Mouse (Mus musculus) MEL (cell line): ENCODE measurements around the gene 4930442H23Rik.

Experiments used
- CTCF ChIP-seq, 3 experiments: IDR thresholded peaks in 2 of 3; conservative IDR thresholded peaks in 1 of 3; 2 replicates each; pipeline ENCODE4 v1.5.1; 2011 to 2012; ENCODE audit warnings: low read length in 3 of 3, low read depth in 2 of 3, mild to moderate bottlenecking in 2 of 3, improper control_type of control experiment in 1 of 3, inconsistent platforms in 1 of 3, mixed read lengths in 1 of 3, moderate library complexity in 1 of 3; ENCODE audit not compliant: control insufficient read depth in 1 of 3, insufficient read depth in 1 of 3, poor library complexity in 1 of 3, severe bottlenecking in 1 of 3
- GATA1 ChIP-seq: IDR thresholded peaks from 2 replicates; pipeline ENCODE4 v1.6.1; 2011; ENCODE audit warnings: low read depth, low read length, improper control_type of control experiment
- HCFC1 ChIP-seq: IDR thresholded peaks from 2 replicates; pipeline ENCODE4 v1.6.1; 2012; ENCODE audit warnings: low read depth, mild to moderate bottlenecking, inconsistent platforms, low read length, improper control_type of control experiment, moderate library complexity
- MXI1 ChIP-seq: IDR thresholded peaks from 2 replicates; pipeline ENCODE4 v1.6.1; 2011; ENCODE audit warnings: mild to moderate bottlenecking, low read depth, low read length, improper control_type of control experiment
- MYB ChIP-seq: IDR thresholded peaks from 2 replicates; pipeline ENCODE4 v1.6.1; 2011; ENCODE audit warnings: mild to moderate bottlenecking, low read depth, low read length, improper control_type of control experiment
- POLR2A ChIP-seq, 2 experiments: IDR thresholded peaks; 2 replicates each; pipeline ENCODE4 v1.6.1; 2011 to 2012; ENCODE audit warnings: low read length in 2 of 2, mild to moderate bottlenecking in 2 of 2, control low read depth in 1 of 2, improper control_type of control experiment in 1 of 2, low read depth in 1 of 2, moderate library complexity in 1 of 2; ENCODE audit not compliant: control insufficient read depth in 1 of 2, insufficient read depth in 1 of 2, poor library complexity in 1 of 2
- RCOR1 ChIP-seq: IDR thresholded peaks from 2 replicates; pipeline ENCODE4 v1.6.1; 2012; ENCODE audit warnings: low read depth, mild to moderate bottlenecking, inconsistent platforms, low read length, improper control_type of control experiment
- USF2 ChIP-seq, 2 experiments: IDR thresholded peaks; 2 replicates each; pipeline ENCODE4 v1.6.1; 2011 to 2012; ENCODE audit warnings: improper control_type of control experiment in 2 of 2, low read length in 2 of 2, borderline replicate concordance in 1 of 2, inconsistent platforms in 1 of 2, low read depth in 1 of 2, mild to moderate bottlenecking in 1 of 2; ENCODE audit not compliant: insufficient read depth in 1 of 2

GRCm38 (mm10) chr10:81216810-81217209, 33.2 kb upstream of the 4930442H23Rik start:
- TF ChIP-seq CTCF (IDR thresholded peaks at IDR 0.05 in 2 of 3, conservative IDR thresholded peaks at IDR 0.05 in 1 of 3; ENCODE audit: control insufficient read depth in 1 of 3, insufficient read depth in 1 of 3, low read depth in 2 of 3, low read length in 3 of 3, poor library complexity in 1 of 3, severe bottlenecking in 1 of 3) (no peak), POLR2A (IDR thresholded peaks at IDR 0.05; ENCODE audit: control insufficient read depth in 1 of 2, insufficient read depth in 1 of 2, low read depth in 1 of 2, low read length in 2 of 2, poor library complexity in 1 of 2) (no peak), RCOR1 (no peak), HCFC1 (no peak), GATA1 (no peak), USF2 (IDR thresholded peaks at IDR 0.05; ENCODE audit: borderline replicate concordance in 1 of 2, insufficient read depth in 1 of 2, low read depth in 1 of 2, low read length in 2 of 2) (no peak), MYB (no peak), MXI1 (no peak)
